22 mouse cellular contexts compared by ENCODE assay signal in the genomic region with DNA sequence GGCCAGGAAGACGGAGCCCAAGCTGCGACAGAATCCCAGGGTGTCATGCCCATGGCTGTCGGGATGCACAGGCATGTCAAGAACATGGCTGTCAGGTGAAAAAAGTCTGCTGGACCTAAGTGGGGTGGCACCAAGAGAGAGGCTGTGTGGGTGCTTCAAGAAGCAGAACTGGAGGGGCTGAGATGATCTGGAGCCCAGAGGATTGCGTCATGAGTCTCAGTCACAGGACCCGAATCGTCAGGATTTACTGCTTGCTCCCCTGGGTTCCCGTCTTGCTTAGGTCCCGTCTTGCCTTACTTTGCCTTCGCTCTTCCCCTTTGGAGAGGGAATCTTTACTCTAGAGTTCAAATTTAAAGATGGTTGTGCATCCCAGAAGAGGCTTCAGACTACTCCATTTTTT.
"Had no signal": no experiment of that assay in that cellular context is flagged by ENCODE, and none has a peak within 500 bp of the region (broad histone marks: within the 10 kb centered on the region; RNA-seq: fewer than 3 reads in every experiment).

No protein-coding gene starts in this region.

- DNase-seq: kidney, adult 11 months; kidney, adult 8-10 months; kidney, postnatal 25 days; layer of hippocampus, postnatal 36 days; left cerebral cortex, postnatal 4 days; liver, postnatal 0 days; thymus, adult 2 months; thymus, postnatal 14 days; thymus, postnatal 4 days had no signal

- H3K36me3 ChIP-seq: intestine, embryonic 15.5 days; limb, embryonic 12.5 days; limb, embryonic 15.5 days; lung, embryonic 15.5 days; midbrain, embryonic 15.5 days; neural tube, embryonic 13.5 days had no signal

- ATAC-seq: intestine, embryonic 15.5 days; liver, postnatal 0 days; midbrain, embryonic 15.5 days had no signal

- H3K27me3 ChIP-seq: intestine, embryonic 15.5 days; limb, embryonic 12.5 days; limb, embryonic 15.5 days; midbrain, embryonic 15.5 days; neural tube, embryonic 13.5 days had no signal

- H3K9ac ChIP-seq: intestine, embryonic 15.5 days; limb, embryonic 12.5 days; limb, embryonic 15.5 days; liver, embryonic 14.5 days; liver, postnatal 0 days; lung, embryonic 15.5 days; midbrain, embryonic 15.5 days; neural tube, embryonic 13.5 days had no signal

- H3K27ac ChIP-seq: intestine, embryonic 15.5 days; left cerebral cortex, adult 2 months; limb, embryonic 12.5 days; limb, embryonic 15.5 days; liver, embryonic 14.5 days; lung, embryonic 15.5 days; midbrain, embryonic 15.5 days; neural tube, embryonic 13.5 days; stomach, postnatal 0 days had no signal

- H3K9me3 ChIP-seq: intestine, embryonic 15.5 days; limb, embryonic 12.5 days; limb, embryonic 15.5 days; lung, embryonic 15.5 days; megakaryocyte, embryonic 14.5 days; midbrain, embryonic 15.5 days; neural tube, embryonic 13.5 days had no signal

- H3K4me3 ChIP-seq: intestine, embryonic 15.5 days; left cerebral cortex, adult 2 months; limb, embryonic 12.5 days; limb, embryonic 15.5 days; lung, embryonic 15.5 days; megakaryocyte, embryonic 14.5 days; midbrain, embryonic 15.5 days; myocyte; neural tube, embryonic 13.5 days had no signal

- H3K4me2 ChIP-seq: intestine, embryonic 15.5 days; limb, embryonic 12.5 days; limb, embryonic 15.5 days; liver, embryonic 11.5 days; lung, embryonic 15.5 days; midbrain, embryonic 11.5 days; midbrain, embryonic 15.5 days; neural tube, embryonic 13.5 days had no signal

- H3K4me1 ChIP-seq: intestine, embryonic 15.5 days; limb, embryonic 12.5 days; limb, embryonic 15.5 days; lung, embryonic 15.5 days; midbrain, embryonic 15.5 days; neural tube, embryonic 13.5 days had no signal
